Mouse (Mus musculus): ENCODE data around the gene Hist1h2ab. TPM values are rescaled to one million over a fixed set of nuclear protein-coding genes. Genes with fewer than 3 reads are reported as not detected.

Hist1h2ab gene
- not detected for polyA plus RNA-seq (2015; fragmentation: Illumina TruSeq; extraction: RNeasy Lipid Tissue Mini Kit (QIAGEN cat#74804); ENCODE audit: insufficient read depth, low read depth, low replicate concordance)

DNA sequence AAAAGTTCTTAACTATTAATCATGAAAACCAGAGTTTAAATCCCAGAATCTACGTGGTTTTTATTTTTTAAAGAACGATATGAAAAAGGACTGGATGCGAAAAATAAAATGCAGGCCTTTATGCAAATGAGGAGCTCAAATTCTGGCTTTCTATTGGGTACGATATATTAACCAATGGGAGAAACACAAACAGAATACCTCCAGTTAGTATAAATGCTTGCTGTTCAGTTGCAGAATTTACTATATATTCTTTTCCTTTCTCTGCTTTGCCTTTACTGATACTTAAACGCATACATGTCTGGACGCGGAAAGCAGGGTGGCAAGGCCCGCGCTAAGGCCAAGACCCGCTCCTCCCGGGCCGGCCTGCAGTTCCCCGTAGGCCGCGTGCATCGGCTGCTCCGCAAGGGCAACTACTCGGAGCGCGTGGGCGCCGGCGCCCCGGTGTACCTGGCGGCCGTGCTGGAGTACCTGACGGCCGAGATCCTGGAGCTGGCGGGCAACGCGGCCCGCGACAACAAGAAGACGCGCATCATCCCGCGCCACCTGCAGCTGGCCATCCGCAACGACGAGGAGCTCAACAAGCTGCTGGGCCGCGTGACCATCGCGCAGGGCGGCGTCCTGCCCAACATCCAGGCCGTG, at the start of gene Hist1h2ab:
Hist1h2ab (plus strand) TSS at position 288 of the 639 bp plus-strand sequence.

DNA sequence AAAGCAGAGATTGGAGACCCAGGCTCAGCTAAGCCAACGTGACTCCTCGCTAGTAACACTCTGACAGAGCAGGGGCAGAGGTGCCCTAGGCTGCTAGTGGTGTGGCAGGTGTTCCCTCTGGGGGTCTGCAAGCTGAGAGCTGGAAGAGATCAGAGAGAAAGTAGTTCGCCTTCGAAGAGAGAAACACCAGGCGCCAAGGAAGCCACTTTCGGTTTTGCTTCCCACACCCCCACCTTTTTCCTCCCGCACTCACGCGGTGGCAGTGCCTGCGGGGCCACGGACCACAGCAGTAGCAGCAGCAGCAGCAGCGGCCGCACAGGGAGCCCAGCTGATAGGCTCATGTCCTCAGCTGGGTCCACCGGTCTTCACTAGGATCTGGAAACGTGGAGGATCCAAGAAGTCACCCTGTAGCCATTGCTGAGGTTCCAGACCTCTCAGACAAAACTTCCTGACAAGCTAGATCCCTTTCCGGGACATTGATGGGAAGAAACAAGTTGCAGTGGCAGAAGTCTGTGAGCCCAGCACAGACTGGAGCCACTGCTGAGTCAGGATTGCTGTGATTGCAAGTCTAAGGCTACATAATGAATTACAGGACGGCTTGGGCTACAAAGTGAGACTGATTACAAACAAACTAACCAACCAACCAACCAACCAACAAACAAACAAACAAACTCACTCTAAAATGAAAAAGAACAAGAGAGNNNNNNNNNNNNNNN, 40.4 kb upstream of the Hist1h2ab start, which contains the start of gene Hfe:
Hfe (minus strand) TSS at position 481 of the 716 bp plus-strand sequence.

DNA sequence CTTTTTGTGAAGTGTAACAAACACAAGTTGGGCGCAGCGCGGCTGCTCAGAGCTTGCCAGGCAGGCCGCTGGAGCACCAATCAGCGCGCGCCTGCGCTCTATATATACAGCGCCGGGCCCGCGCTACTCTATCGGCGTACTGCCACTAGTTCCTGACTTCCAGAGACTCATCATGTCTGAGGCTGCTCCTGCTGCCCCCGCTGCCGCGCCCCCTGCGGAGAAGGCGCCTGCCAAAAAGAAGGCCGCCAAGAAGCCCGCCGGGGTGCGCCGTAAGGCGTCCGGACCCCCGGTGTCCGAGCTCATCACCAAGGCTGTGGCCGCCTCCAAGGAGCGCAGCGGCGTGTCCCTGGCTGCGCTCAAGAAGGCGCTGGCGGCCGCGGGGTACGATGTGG, 12.3 kb upstream of the Hist1h2ab start, which contains the start of gene Hist1h1c:
Hist1h1c (plus strand) TSS at position 132 of the 392 bp plus-strand sequence.

DNA sequence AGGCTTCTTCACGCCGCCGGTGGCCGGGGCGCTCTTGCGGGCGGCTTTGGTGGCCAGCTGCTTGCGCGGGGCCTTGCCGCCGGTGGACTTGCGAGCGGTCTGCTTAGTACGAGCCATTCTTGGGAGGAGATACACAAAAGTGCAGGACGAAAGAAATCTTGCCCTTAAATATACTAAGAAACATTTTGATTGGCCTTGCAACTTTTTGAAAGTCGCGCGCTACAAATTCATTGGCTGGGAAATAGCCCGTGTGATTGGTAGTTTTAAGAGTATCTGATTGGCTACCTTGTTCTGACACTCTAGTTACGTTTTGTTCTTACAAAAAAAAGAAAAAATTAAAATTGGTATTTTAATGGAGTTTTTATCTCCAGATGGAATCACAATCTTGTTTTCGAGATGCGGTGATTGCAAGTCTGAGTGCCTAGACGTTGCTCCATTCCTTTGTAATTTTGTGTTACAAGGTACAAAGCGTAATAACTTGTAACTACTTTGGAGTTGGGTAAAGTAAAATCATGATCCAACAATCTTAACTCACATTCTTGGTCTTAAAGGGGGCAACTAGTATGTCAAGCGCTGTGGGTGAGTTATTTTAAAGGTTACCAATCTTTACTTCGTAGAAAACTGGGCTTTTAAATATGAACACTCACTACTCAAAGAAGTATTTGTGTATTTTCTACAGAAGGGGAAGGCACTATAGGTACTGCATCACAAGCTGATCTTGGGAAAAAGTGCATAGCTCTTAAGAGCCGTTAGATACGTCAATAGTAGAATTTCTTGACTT, 5.4 kb upstream of the Hist1h2ab start, which contains the start of gene Hist1h3c:
Hist1h3c (minus strand) TSS at position 222 of the 781 bp plus-strand sequence.

DNA sequence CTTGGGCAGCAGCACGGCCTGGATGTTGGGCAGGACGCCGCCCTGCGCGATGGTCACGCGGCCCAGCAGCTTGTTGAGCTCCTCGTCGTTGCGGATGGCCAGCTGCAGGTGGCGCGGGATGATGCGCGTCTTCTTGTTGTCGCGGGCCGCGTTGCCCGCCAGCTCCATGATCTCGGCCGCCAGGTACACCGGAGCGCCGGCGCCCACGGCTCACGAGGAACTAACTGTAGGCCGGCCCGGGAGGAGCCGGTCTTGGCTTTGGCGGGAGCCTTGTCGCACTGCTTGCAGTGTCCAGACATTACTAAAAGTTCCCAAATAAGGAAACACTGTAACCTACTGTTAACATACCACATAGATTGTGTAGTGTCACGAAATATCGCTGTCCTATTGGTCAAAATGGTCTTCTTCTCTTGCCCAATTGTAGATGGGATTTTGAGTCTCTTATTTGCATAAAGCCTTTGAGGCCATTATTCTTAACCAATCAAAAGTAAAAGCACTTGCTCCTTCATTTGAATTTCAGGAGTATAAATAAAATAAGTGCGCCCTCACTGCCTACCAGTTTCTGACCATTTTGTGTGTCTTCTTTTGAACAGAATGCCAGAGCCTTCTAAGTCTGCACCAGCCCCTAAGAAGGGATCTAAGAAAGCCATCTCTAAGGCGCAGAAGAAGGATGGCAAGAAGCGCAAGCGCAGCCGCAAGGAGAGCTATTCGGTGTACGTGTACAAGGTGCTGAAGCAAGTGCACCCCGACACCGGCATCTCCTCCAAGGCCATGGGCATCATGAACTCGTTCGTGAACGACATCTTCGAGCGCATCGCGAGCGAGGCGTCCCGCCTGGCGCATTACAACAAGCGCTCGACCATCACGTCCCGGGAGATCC, 4.5 kb upstream of the Hist1h2ab start, which contains the start of gene Hist1h2bb:
Hist1h2bb (plus strand) TSS at position 534 of the 880 bp plus-strand sequence.

DNA sequence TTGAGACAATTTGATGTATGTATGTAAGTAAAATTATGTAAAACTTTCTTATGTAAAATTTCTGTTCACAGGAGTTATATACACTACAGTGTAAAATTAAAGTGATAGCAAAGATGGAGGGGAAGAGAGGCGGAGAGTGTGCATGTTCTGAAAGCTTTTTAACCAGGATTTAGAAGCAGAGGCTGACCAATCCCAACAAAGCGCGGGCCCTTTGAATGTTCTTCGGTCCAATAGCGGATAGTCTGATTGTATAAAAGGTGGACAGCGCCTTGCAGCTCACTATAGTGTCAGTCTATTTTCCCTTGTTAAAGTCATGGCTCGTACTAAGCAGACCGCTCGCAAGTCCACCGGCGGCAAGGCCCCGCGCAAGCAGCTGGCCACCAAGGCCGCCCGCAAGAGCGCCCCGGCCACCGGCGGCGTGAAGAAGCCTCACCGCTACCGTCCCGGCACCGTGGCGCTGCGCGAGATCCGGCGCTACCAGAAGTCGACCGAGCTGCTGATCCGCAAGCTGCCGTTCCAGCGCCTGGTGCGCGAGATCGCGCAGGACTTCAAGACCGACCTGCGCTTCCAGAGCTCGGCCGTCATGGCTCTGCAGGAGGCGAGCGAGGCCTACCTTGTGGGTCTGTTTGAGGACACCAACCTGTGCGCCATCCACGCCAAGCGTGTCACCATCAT, 1.3 kb downstream of the Hist1h2ab start, which contains the start of gene Hist1h3b:
Hist1h3b (plus strand) TSS at position 201 of the 675 bp plus-strand sequence.

DNA sequence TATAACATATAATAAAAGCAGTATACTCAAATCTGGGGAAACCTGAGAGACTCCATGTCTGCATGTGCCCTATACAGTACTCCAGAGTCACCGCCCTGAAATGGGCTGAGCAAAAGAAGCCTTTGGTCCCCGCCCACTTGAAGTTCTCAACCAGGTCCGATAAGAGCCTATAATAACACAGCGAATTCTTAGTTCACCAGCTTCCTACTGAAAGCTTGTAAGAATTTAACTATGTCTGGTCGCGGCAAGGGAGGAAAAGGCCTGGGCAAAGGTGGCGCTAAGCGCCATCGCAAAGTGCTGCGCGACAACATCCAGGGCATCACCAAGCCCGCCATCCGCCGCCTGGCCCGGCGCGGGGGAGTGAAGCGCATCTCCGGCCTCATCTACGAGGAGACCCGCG, 5.9 kb downstream of the Hist1h2ab start, which contains the start of gene Hist1h4b:
Hist1h4b (plus strand) TSS at position 224 of the 400 bp plus-strand sequence.

DNA sequence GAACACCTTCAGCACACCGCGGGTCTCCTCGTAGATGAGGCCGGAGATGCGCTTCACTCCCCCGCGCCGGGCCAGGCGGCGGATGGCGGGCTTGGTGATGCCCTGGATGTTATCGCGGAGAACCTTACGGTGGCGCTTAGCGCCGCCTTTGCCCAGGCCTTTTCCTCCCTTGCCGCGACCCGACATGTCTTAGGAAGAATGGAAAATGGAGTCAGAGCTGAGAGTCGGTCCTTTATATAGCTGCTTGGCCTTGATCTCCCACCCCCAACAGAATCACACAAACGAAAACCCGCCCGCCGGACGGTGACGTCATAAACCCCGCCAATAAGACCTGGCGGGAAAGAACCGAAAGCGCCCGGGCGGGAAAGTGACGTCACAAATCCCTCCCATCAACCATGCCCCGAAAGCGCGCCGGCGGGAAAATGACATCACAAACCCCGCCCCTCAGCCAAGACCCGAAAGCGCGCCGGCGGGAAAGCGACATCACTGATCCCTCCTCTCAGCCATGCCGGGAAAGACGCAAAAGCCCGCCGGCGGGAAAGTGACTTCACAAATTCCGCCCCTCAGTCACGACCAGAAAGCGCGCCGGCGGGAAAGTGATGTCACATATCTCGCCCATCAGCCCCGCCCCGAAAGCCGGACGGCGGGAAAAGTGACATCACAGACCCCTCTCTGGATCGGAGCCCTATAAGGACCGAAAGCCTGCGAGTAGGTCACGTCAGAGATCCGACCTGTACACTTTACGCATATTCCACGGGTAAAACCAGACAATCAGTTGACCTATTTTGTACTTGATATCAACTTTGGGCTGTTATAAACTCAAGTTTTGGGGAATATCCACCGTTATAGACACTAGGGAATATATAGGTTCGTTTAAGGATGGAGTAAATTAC, 10.3 kb downstream of the Hist1h2ab start, which contains the start of gene Hist1h4a:
Hist1h4a (minus strand) TSS at position 259 of the 893 bp plus-strand sequence.

DNA sequence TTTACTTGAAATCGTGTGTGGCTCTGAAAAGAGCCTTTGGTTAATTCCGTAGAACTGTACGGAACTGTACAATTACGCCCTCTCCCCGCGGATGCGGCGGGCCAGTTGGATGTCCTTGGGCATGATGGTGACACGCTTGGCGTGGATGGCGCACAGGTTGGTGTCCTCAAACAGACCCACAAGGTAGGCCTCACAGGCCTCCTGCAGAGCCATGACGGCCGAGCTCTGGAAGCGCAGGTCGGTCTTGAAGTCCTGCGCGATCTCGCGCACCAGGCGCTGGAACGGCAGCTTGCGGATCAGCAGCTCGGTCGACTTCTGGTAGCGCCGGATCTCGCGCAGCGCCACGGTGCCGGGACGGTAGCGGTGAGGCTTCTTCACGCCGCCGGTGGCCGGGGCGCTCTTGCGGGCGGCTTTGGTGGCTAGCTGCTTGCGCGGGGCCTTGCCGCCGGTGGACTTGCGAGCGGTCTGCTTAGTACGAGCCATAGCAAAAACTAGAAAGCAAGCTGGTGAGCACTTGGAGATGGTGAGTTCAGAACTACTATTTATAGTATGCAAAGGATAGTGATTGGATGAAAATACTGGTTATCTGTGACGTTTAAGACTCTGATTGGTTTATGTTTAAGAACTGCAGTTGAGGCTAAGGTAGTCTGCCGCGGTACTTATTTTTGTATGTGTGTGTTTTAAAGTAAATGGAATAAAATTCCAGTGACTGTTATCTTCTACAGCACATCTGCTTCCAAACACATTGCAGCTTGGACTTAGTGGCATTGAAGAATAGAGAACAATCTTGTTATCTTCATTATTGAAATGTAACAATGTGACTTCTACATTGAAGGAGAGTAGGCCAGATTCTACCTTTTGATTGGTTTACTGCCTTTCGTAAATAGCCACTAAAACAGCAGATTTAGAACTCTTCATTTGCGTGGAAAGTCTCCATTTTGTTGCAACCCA, 11.2 kb downstream of the Hist1h2ab start, which contains the start of gene Hist1h3a:
Hist1h3a (minus strand) TSS at position 516 of the 951 bp plus-strand sequence.

DNA sequence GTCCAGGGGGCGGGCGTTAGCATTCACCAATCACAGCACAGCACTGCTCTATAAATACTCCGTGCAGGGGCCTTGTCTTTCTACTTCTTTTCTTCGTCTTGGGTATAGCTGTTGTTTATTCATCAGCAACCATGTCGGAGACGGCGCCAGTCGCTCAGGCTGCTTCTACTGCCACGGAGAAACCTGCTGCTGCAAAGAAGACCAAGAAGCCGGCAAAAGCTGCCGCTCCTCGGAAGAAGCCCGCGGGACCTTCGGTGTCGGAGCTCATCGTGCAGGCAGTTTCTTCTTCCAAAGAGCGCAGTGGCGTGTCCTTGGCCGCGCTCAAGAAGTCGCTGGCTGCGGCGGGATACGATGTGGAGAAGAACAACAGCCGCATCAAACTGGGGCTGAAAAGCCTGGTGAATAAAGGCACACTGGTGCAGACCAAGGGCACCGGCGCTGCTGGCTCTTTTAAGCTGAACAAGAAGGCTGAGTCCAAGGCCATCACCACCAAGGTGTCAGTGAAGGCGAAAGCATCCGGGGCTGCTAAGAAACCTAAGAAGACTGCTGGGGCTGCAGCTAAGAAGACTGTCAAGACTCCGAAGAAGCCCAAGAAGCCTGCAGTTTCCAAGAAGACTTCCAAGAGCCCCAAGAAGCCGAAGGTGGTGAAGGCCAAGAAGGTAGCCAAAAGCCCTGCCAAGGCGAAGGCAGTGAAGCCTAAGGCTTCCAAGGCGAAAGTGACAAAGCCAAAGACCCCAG, 12.8 kb downstream of the Hist1h2ab start, which contains the start of gene Hist1h1a:
Hist1h1a (plus strand) TSS at position 81 of the 738 bp plus-strand sequence.

DNA sequence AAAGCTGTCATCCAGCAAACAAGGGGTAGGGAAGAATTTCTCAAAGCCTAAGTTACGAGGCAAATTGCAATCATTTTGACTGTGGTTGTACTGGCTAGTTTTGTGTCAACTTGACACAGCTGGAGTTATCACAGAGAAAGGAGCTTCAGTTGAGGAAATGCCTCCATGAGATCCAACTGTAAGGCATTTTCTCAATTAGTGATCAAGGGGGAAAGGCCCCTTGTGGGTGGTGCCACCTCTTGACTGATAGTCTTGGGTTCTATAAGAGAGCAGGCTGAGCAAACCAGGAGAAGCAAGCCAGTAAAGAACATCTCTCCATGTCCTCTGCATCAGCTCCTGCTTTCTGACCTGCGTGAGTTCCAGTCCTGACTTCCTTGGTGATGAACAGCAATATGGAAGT, 18.7 kb downstream of the Hist1h2ab start, which contains the start of gene Trim38:
Trim38 (plus strand) TSS at position 301 of the 400 bp plus-strand sequence.

Other genes starting within 250 kb of the Hist1h2ab start
- gene Hist1h4h, start 220.1 kb upstream of the Hist1h2ab start, polyA plus RNA-seq (2015; fragmentation: Illumina TruSeq; extraction: RNeasy Lipid Tissue Mini Kit (QIAGEN cat#74804); ENCODE audit: insufficient read depth, low read depth, low replicate concordance): 9.1 TPM
- not detected for gene Hist1h2af, start 217.2 kb upstream of the Hist1h2ab start, polyA plus RNA-seq (2015; fragmentation: Illumina TruSeq; extraction: RNeasy Lipid Tissue Mini Kit (QIAGEN cat#74804); ENCODE audit: insufficient read depth, low read depth, low replicate concordance)
- not detected for gene Hist1h3g, start 215.7 kb upstream of the Hist1h2ab start, polyA plus RNA-seq (2015; fragmentation: Illumina TruSeq; extraction: RNeasy Lipid Tissue Mini Kit (QIAGEN cat#74804); ENCODE audit: insufficient read depth, low read depth, low replicate concordance)
- not detected for gene Hist1h2bh, start 207.7 kb upstream of the Hist1h2ab start, polyA plus RNA-seq (2015; fragmentation: Illumina TruSeq; extraction: RNeasy Lipid Tissue Mini Kit (QIAGEN cat#74804); ENCODE audit: insufficient read depth, low read depth, low replicate concordance)
- gene Hist1h3f, start 207.1 kb upstream of the Hist1h2ab start, polyA plus RNA-seq (2015; fragmentation: Illumina TruSeq; extraction: RNeasy Lipid Tissue Mini Kit (QIAGEN cat#74804); ENCODE audit: insufficient read depth, low read depth, low replicate concordance): not detected
- not detected for gene Hist1h4f, start 199.5 kb upstream of the Hist1h2ab start, polyA plus RNA-seq (2015; fragmentation: Illumina TruSeq; extraction: RNeasy Lipid Tissue Mini Kit (QIAGEN cat#74804); ENCODE audit: insufficient read depth, low read depth, low replicate concordance)
- gene Hist1h1d, start 197.9 kb upstream of the Hist1h2ab start, polyA plus RNA-seq (2015; fragmentation: Illumina TruSeq; extraction: RNeasy Lipid Tissue Mini Kit (QIAGEN cat#74804); ENCODE audit: insufficient read depth, low read depth, low replicate concordance): 0.48 TPM
- gene Hist1h3e, start 188.8 kb upstream of the Hist1h2ab start, polyA plus RNA-seq (2015; fragmentation: Illumina TruSeq; extraction: RNeasy Lipid Tissue Mini Kit (QIAGEN cat#74804); ENCODE audit: insufficient read depth, low read depth, low replicate concordance): not detected
- not detected for gene Hist1h2ae, start 179.9 kb upstream of the Hist1h2ab start, polyA plus RNA-seq (2015; fragmentation: Illumina TruSeq; extraction: RNeasy Lipid Tissue Mini Kit (QIAGEN cat#74804); ENCODE audit: insufficient read depth, low read depth, low replicate concordance)
- gene Hist1h2bg, start 179.7 kb upstream of the Hist1h2ab start, polyA plus RNA-seq (2015; fragmentation: Illumina TruSeq; extraction: RNeasy Lipid Tissue Mini Kit (QIAGEN cat#74804); ENCODE audit: insufficient read depth, low read depth, low replicate concordance): not detected
- not detected for gene Hist1h2bf, start 176.9 kb upstream of the Hist1h2ab start, polyA plus RNA-seq (2015; fragmentation: Illumina TruSeq; extraction: RNeasy Lipid Tissue Mini Kit (QIAGEN cat#74804); ENCODE audit: insufficient read depth, low read depth, low replicate concordance)
- not detected for gene Hist1h2ad, start 176.7 kb upstream of the Hist1h2ab start, polyA plus RNA-seq (2015; fragmentation: Illumina TruSeq; extraction: RNeasy Lipid Tissue Mini Kit (QIAGEN cat#74804); ENCODE audit: insufficient read depth, low read depth, low replicate concordance)
- not detected for gene Hist1h3d, start 175.4 kb upstream of the Hist1h2ab start, polyA plus RNA-seq (2015; fragmentation: Illumina TruSeq; extraction: RNeasy Lipid Tissue Mini Kit (QIAGEN cat#74804); ENCODE audit: insufficient read depth, low read depth, low replicate concordance)
- gene Hist1h4d, start 169.5 kb upstream of the Hist1h2ab start, polyA plus RNA-seq (2015; fragmentation: Illumina TruSeq; extraction: RNeasy Lipid Tissue Mini Kit (QIAGEN cat#74804); ENCODE audit: insufficient read depth, low read depth, low replicate concordance): not detected
- 1.9 TPM for gene Hist1h2be, start 130.0 kb upstream of the Hist1h2ab start, polyA plus RNA-seq (2015; fragmentation: Illumina TruSeq; extraction: RNeasy Lipid Tissue Mini Kit (QIAGEN cat#74804); ENCODE audit: insufficient read depth, low read depth, low replicate concordance)
- gene Hist1h1e, start 128.6 kb upstream of the Hist1h2ab start, polyA plus RNA-seq (2015; fragmentation: Illumina TruSeq; extraction: RNeasy Lipid Tissue Mini Kit (QIAGEN cat#74804); ENCODE audit: insufficient read depth, low read depth, low replicate concordance): 0.70 TPM
- gene Hist1h2ac, start 67.2 kb upstream of the Hist1h2ab start, polyA plus RNA-seq (2015; fragmentation: Illumina TruSeq; extraction: RNeasy Lipid Tissue Mini Kit (QIAGEN cat#74804); ENCODE audit: insufficient read depth, low read depth, low replicate concordance): 0.33 TPM
- 37.3 TPM for gene Hist1h2bc, start 66.9 kb upstream of the Hist1h2ab start, polyA plus RNA-seq (2015; fragmentation: Illumina TruSeq; extraction: RNeasy Lipid Tissue Mini Kit (QIAGEN cat#74804); ENCODE audit: insufficient read depth, low read depth, low replicate concordance)
- gene Hist1h1t, start 55.3 kb upstream of the Hist1h2ab start, polyA plus RNA-seq (2015; fragmentation: Illumina TruSeq; extraction: RNeasy Lipid Tissue Mini Kit (QIAGEN cat#74804); ENCODE audit: insufficient read depth, low read depth, low replicate concordance): not detected
- 2.0 TPM for gene Hist1h4c, start 52.7 kb upstream of the Hist1h2ab start, polyA plus RNA-seq (2015; fragmentation: Illumina TruSeq; extraction: RNeasy Lipid Tissue Mini Kit (QIAGEN cat#74804); ENCODE audit: insufficient read depth, low read depth, low replicate concordance)
- gene Hfe, start 40.3 kb upstream of the Hist1h2ab start, polyA plus RNA-seq (2015; fragmentation: Illumina TruSeq; extraction: RNeasy Lipid Tissue Mini Kit (QIAGEN cat#74804); ENCODE audit: insufficient read depth, low read depth, low replicate concordance): 11.9 TPM
- 18.7 TPM for gene Hist1h1c, start 12.3 kb upstream of the Hist1h2ab start, polyA plus RNA-seq (2015; fragmentation: Illumina TruSeq; extraction: RNeasy Lipid Tissue Mini Kit (QIAGEN cat#74804); ENCODE audit: insufficient read depth, low read depth, low replicate concordance)
- gene Hist1h3c, start 5.5 kb upstream of the Hist1h2ab start, polyA plus RNA-seq (2015; fragmentation: Illumina TruSeq; extraction: RNeasy Lipid Tissue Mini Kit (QIAGEN cat#74804); ENCODE audit: insufficient read depth, low read depth, low replicate concordance): not detected
- gene Hist1h2bb, start 4.4 kb upstream of the Hist1h2ab start, polyA plus RNA-seq (2015; fragmentation: Illumina TruSeq; extraction: RNeasy Lipid Tissue Mini Kit (QIAGEN cat#74804); ENCODE audit: insufficient read depth, low read depth, low replicate concordance): not detected
- gene Hist1h3b, start 1.1 kb downstream of the Hist1h2ab start, polyA plus RNA-seq (2015; fragmentation: Illumina TruSeq; extraction: RNeasy Lipid Tissue Mini Kit (QIAGEN cat#74804); ENCODE audit: insufficient read depth, low read depth, low replicate concordance): not detected
- not detected for gene Hist1h4b, start 5.9 kb downstream of the Hist1h2ab start, polyA plus RNA-seq (2015; fragmentation: Illumina TruSeq; extraction: RNeasy Lipid Tissue Mini Kit (QIAGEN cat#74804); ENCODE audit: insufficient read depth, low read depth, low replicate concordance)
- gene Hist1h4a, start 10.1 kb downstream of the Hist1h2ab start, polyA plus RNA-seq (2015; fragmentation: Illumina TruSeq; extraction: RNeasy Lipid Tissue Mini Kit (QIAGEN cat#74804); ENCODE audit: insufficient read depth, low read depth, low replicate concordance): not detected
- gene Hist1h3a, start 11.3 kb downstream of the Hist1h2ab start, polyA plus RNA-seq (2015; fragmentation: Illumina TruSeq; extraction: RNeasy Lipid Tissue Mini Kit (QIAGEN cat#74804); ENCODE audit: insufficient read depth, low read depth, low replicate concordance): not detected
- gene Hist1h1a, start 12.5 kb downstream of the Hist1h2ab start, polyA plus RNA-seq (2015; fragmentation: Illumina TruSeq; extraction: RNeasy Lipid Tissue Mini Kit (QIAGEN cat#74804); ENCODE audit: insufficient read depth, low read depth, low replicate concordance): not detected
- not detected for gene Trim38, start 18.8 kb downstream of the Hist1h2ab start, polyA plus RNA-seq (2015; fragmentation: Illumina TruSeq; extraction: RNeasy Lipid Tissue Mini Kit (QIAGEN cat#74804); ENCODE audit: insufficient read depth, low read depth, low replicate concordance)
- not detected for gene Slc17a2, start 55.9 kb downstream of the Hist1h2ab start, polyA plus RNA-seq (2015; fragmentation: Illumina TruSeq; extraction: RNeasy Lipid Tissue Mini Kit (QIAGEN cat#74804); ENCODE audit: insufficient read depth, low read depth, low replicate concordance)
- gene Slc17a3, start 88.3 kb downstream of the Hist1h2ab start, polyA plus RNA-seq (2015; fragmentation: Illumina TruSeq; extraction: RNeasy Lipid Tissue Mini Kit (QIAGEN cat#74804); ENCODE audit: insufficient read depth, low read depth, low replicate concordance): not detected
- gene Slc17a1, start 116.6 kb downstream of the Hist1h2ab start, polyA plus RNA-seq (2015; fragmentation: Illumina TruSeq; extraction: RNeasy Lipid Tissue Mini Kit (QIAGEN cat#74804); ENCODE audit: insufficient read depth, low read depth, low replicate concordance): not detected
- 0.26 TPM for gene Slc17a4, start 163.9 kb downstream of the Hist1h2ab start, polyA plus RNA-seq (2015; fragmentation: Illumina TruSeq; extraction: RNeasy Lipid Tissue Mini Kit (QIAGEN cat#74804); ENCODE audit: insufficient read depth, low read depth, low replicate concordance)
- not detected for gene Hist1h2ba, start 183.0 kb downstream of the Hist1h2ab start, polyA plus RNA-seq (2015; fragmentation: Illumina TruSeq; extraction: RNeasy Lipid Tissue Mini Kit (QIAGEN cat#74804); ENCODE audit: insufficient read depth, low read depth, low replicate concordance)
- not detected for gene Hist1h2aa, start 183.3 kb downstream of the Hist1h2ab start, polyA plus RNA-seq (2015; fragmentation: Illumina TruSeq; extraction: RNeasy Lipid Tissue Mini Kit (QIAGEN cat#74804); ENCODE audit: insufficient read depth, low read depth, low replicate concordance)
- 13.2 TPM for gene Scgn, start 240.1 kb downstream of the Hist1h2ab start, polyA plus RNA-seq (2015; fragmentation: Illumina TruSeq; extraction: RNeasy Lipid Tissue Mini Kit (QIAGEN cat#74804); ENCODE audit: insufficient read depth, low read depth, low replicate concordance)